Mouse (Mus musculus) spleen, adult 2 months (tissue): ENCODE measurements at regions not wholly inside any gene's neighbourhood (a gene's known extent, or its start where the extent isn't known, plus 50 kb on each side); places are given as distances from the start of the nearest gene placed in this dataset.

Source experiments
- DNase-seq, 2 experiments: peaks; one replicate each; pipeline versions ENCODE4 v3.0.0 to v3.0.0-alpha.2; 2012 to 2021; ENCODE audit warnings: low spot score in 2 of 2, low read depth in 1 of 2
- H3K27ac ChIP-seq: fragments of 200-500 bp; 2 replicates; pipeline ENCODE4 v1.5.1; 2012; ENCODE audit warnings: low read length, inconsistent platforms; ENCODE audit not compliant: insufficient read depth
- H3K27me3 ChIP-seq: fragments of 200-500 bp; 2 replicates; pipeline ENCODE4 v1.6.1; 2012; ENCODE audit warnings: mild to moderate bottlenecking, moderate library complexity, low read length, inconsistent platforms; ENCODE audit not compliant: control insufficient read depth, insufficient read depth
- H3K36me3 ChIP-seq: fragments of 200-500 bp; 2 replicates; pipeline ENCODE4 v1.6.1; 2012; ENCODE audit warnings: mild to moderate bottlenecking, low read length, inconsistent platforms; ENCODE audit not compliant: control insufficient read depth, insufficient read depth
- H3K4me1 ChIP-seq: fragments of 200-500 bp; 2 replicates; pipeline ENCODE4 v1.6.1; 2011; ENCODE audit warnings: inconsistent platforms; ENCODE audit not compliant: control insufficient read depth, insufficient read depth, insufficient read length
- H3K4me3 ChIP-seq: fragments of 200-500 bp; 2 replicates; pipeline ENCODE4 v1.5.1; 2011; ENCODE audit warnings: mild to moderate bottlenecking, inconsistent platforms; ENCODE audit not compliant: insufficient read depth, insufficient read length; ENCODE audit errors: extremely low read depth
- CTCF ChIP-seq: fragments of 200-500 bp; IDR thresholded peaks from 2 replicates; pipeline ENCODE4 v1.5.1; 2011; ENCODE audit warnings: mild to moderate bottlenecking, inconsistent platforms; ENCODE audit not compliant: insufficient read depth, insufficient read length, insufficient replicate concordance; ENCODE audit errors: extremely low read depth
- POLR2A ChIP-seq: fragments of 200-500 bp; IDR thresholded peaks from 2 replicates; pipeline ENCODE4 v1.6.1; 2011; ENCODE audit warnings: low read depth, low read length, inconsistent platforms
- WGBS: fragments of 180-500 bp; shearing (Covaris S2); methylation state at CpG from one replicate; pipeline ENCODE4 v1.1.7; 2018; 5-methylcytosine and 5-hydroxymethylcytosine counted together

- no peaks in the 10 kb centered on the region for H3K4me1 ChIP-seq
Observed at GRCm38 (mm10) chr2:148107607-148108115, 60.9 kb upstream of the Foxa2 start.

GRCm38 (mm10) chr2:148110149-148110548 lies 63.4 kb upstream of the Foxa2 start:
- WGBS = 70% methylated on average over 2 of the region's 2 CpGs
- Histone ChIP-seq H3K27ac (no peak overlapping the region), H3K36me3 (no peaks in the 10 kb centered on the region), H3K4me3 (no peak overlapping the region), H3K27me3 (no peaks in the 10 kb centered on the region), H3K4me1 (no peaks in the 10 kb centered on the region)
- no peak for DNase-seq
- TF ChIP-seq CTCF (no peak), POLR2A (no peak)

More at GRCm38 (mm10) chr2:148107607-148108115, 60.9 kb upstream of the Foxa2 start:
- WGBS = 72% methylated on average over 5 of the region's 5 CpGs
- Histone ChIP-seq H3K27ac (no peak overlapping the region), H3K36me3 (no peaks in the 10 kb centered on the region), H3K27me3 (no peaks in the 10 kb centered on the region), H3K4me3 (no peak overlapping the region)
- DNase-seq = no peak
- TF ChIP-seq POLR2A (no peak), CTCF (no peak)

- Histone ChIP-seq H3K4me1 (no peaks in the 10 kb centered on the region), H3K27me3 (no peaks in the 10 kb centered on the region), H3K27ac (no peak overlapping the region), H3K4me3 (no peak overlapping the region), H3K36me3 (no peaks in the 10 kb centered on the region)
- DNase-seq = no peak
- WGBS = 20% methylated on average over 10 of the region's 10 CpGs
- TF ChIP-seq CTCF (no peak), POLR2A (no peak)
Observed at GRCm38 (mm10) chr2:148111889-148112288, 65.1 kb upstream of the Foxa2 start.

GRCm38 (mm10) chr2:148113184-148113583 lies 66.4 kb upstream of the Foxa2 start:
- no peak for TF ChIP-seq POLR2A
- no peak for TF ChIP-seq CTCF
- H3K4me1 ChIP-seq = no peaks in the 10 kb centered on the region
- 52% methylated on average over 2 of the region's 2 CpGs for WGBS
- H3K4me3 ChIP-seq = no peak overlapping the region
- no peaks in the 10 kb centered on the region for H3K27me3 ChIP-seq
- no peak overlapping the region for H3K27ac ChIP-seq
- no peak for DNase-seq
- H3K36me3 ChIP-seq = no peaks in the 10 kb centered on the region

- no peaks in the 10 kb centered on the region for H3K4me1 ChIP-seq
- TF ChIP-seq POLR2A (no peak), CTCF (no peak)
- H3K27me3 ChIP-seq = no peaks in the 10 kb centered on the region
- 44% methylated on average over 4 of the region's 4 CpGs for WGBS
- no peaks in the 10 kb centered on the region for H3K36me3 ChIP-seq
- no peak for DNase-seq
- no peak overlapping the region for H3K4me3 ChIP-seq
- no peak overlapping the region for H3K27ac ChIP-seq
Observed at GRCm38 (mm10) chr2:148114600-148114999, 67.8 kb upstream of the Foxa2 start.

- no peak for TF ChIP-seq CTCF
- no peak for TF ChIP-seq POLR2A
- no peak overlapping the region for H3K4me3 ChIP-seq
- no peak overlapping the region for H3K27ac ChIP-seq
- H3K36me3 ChIP-seq = no peaks in the 10 kb centered on the region
- 83% methylated on average over 3 of the region's 3 CpGs for WGBS
- H3K4me1 ChIP-seq = no peaks in the 10 kb centered on the region
- no peaks in the 10 kb centered on the region for H3K27me3 ChIP-seq
- DNase-seq = no peak
Observed at GRCm38 (mm10) chr2:148116033-148116790, 69.4 kb upstream of the Foxa2 start.

- no peak for TF ChIP-seq CTCF
- H3K4me3 ChIP-seq = no peak overlapping the region
- WGBS = 62% methylated on average over 2 of the region's 2 CpGs
- no peaks in the 10 kb centered on the region for H3K27me3 ChIP-seq
- H3K36me3 ChIP-seq = no peaks in the 10 kb centered on the region
- H3K4me1 ChIP-seq = no peaks in the 10 kb centered on the region
- H3K27ac ChIP-seq = no peak overlapping the region
- no peak for DNase-seq
Observed at GRCm38 (mm10) chr2:148117420-148117819, 70.7 kb upstream of the Foxa2 start.
